Mouse (Mus musculus) embryonic facial prominence, embryonic 11.5 days (tissue): ENCODE data around the gene H2-Eb2. TPM values are rescaled to one million over a fixed set of nuclear protein-coding genes. Genes with fewer than 3 reads are reported as not detected.

ENCODE experiments used
- ATAC-seq: fragments of 200-750 bp; cut with Nextera tagmentation; replicated peaks from 2 replicates; pipeline ENCODE4 v1.8.0; 2017; ENCODE audit warnings: low read depth; ENCODE audit not compliant: insufficient number of reproducible peaks, low FRiP score, low TSS enrichment
- DNase-seq: peaks from one replicate; pipeline ENCODE4 v3.0.0-alpha.2; 2015; ENCODE audit warnings: low spot score
- H3K27ac ChIP-seq: fragments of 300-500 bp; sonication (generic); replicated peaks from 2 replicates; pipeline ENCODE4 v1.5.1; 2014; ENCODE audit warnings: mild to moderate bottlenecking, low read depth, low read length, control low read depth
- H3K27me3 ChIP-seq: fragments of 300-500 bp; sonication (generic); 2 replicates; pipeline ENCODE4 v1.6.1; 2014; ENCODE audit warnings: mild to moderate bottlenecking, low read length, moderate library complexity, mixed read lengths; ENCODE audit not compliant: control insufficient read depth, insufficient read depth
- H3K36me3 ChIP-seq: fragments of 300-500 bp; sonication (generic); replicated peaks from 2 replicates; pipeline ENCODE4 v1.6.1; 2014; ENCODE audit warnings: low read depth, mild to moderate bottlenecking, low read length, moderate library complexity, mixed read lengths; ENCODE audit not compliant: control insufficient read depth, insufficient read depth
- H3K4me1 ChIP-seq: fragments of 300-500 bp; sonication (generic); 2 replicates; pipeline ENCODE4 v1.6.1; 2014; ENCODE audit warnings: low read length, mixed read lengths; ENCODE audit not compliant: control insufficient read depth, insufficient read depth
- H3K4me2 ChIP-seq: fragments of 300-500 bp; sonication (generic); 2 replicates; pipeline ENCODE4 v1.6.1; 2014; ENCODE audit warnings: low read depth, mild to moderate bottlenecking, control low read depth, low read length, moderate library complexity
- H3K4me3 ChIP-seq: fragments of 300-500 bp; sonication (generic); 2 replicates; pipeline ENCODE4 v1.5.1; 2014; ENCODE audit warnings: low read depth, low read length, control low read depth
- H3K9ac ChIP-seq: fragments of 300-500 bp; sonication (generic); replicated peaks from 2 replicates; pipeline ENCODE4 v1.6.1; 2014; ENCODE audit warnings: mild to moderate bottlenecking, control low read depth, low read length
- H3K9me3 ChIP-seq: fragments of 300-500 bp; sonication (generic); replicated peaks from 2 replicates; pipeline ENCODE4 v1.6.1; 2016; ENCODE audit warnings: mild to moderate bottlenecking, low read length, inconsistent platforms, mixed read lengths; ENCODE audit not compliant: control insufficient read depth
- WGBS: fragments of 180-500 bp; shearing (Covaris S2); extraction: QIAGEN DNeasy Blood & Tissue Kit; methylation state at CpG from one replicate; pipeline ENCODE4 v1.1.7; 2014; 5-methylcytosine and 5-hydroxymethylcytosine counted together
- polyA plus RNA-seq: library from polyadenylated mRNA; unstranded; fragments of >200 nt; fragmentation: Nextera tagmentation; extraction: Ambion mirVana; gene quantifications from 2 replicates; pipeline ENCODE4 v1.2.1, GENCODE M21; 2014

H2-Eb2 gene
- polyA plus RNA-seq = not detected in 2 replicates

GRCm38 (mm10) chr17:34325436-34325835 lies at the start of gene H2-Eb2:
H2-Eb2 (plus strand) TSS chr17:34325665.
- DNase-seq = no peak
- H3K4me2 ChIP-seq = no peak within 1 kb of the TSS
- no peak within 1 kb of the TSS for H3K4me3 ChIP-seq
- no peak within 1 kb of the TSS for H3K27ac ChIP-seq
- no peak within 1 kb of the TSS for H3K9ac ChIP-seq
- ATAC-seq = no peak
- H3K9me3 ChIP-seq = no peaks in the 10 kb centered on the region
- WGBS = 47% methylated on average over 4 of the region's 4 CpGs
- no peaks in the 10 kb centered on the region for H3K36me3 ChIP-seq
- H3K4me1 ChIP-seq = no peaks in the 10 kb centered on the region
- H3K27me3 ChIP-seq = no peaks in the 10 kb centered on the region

- 72% methylated on average over 1 of the region's 1 CpGs for WGBS
Observed at GRCm38 (mm10) chr17:34280499-34281038, 44.9 kb upstream of the H2-Eb2 start.

GRCm38 (mm10) chr17:34281836-34282235 lies 43.6 kb upstream of the H2-Eb2 start:
- WGBS = 57% methylated on average over 1 of the region's 1 CpGs
- no peak for ATAC-seq
- H3K36me3 ChIP-seq = no peaks in the 10 kb centered on the region

More at GRCm38 (mm10) chr17:34280499-34281038, 44.9 kb upstream of the H2-Eb2 start:
- no peak overlapping the region for H3K4me2 ChIP-seq
- H3K9ac ChIP-seq = no peak overlapping the region
- H3K27ac ChIP-seq = no peak overlapping the region
- H3K27me3 ChIP-seq = no peaks in the 10 kb centered on the region
- ATAC-seq (peak; percentile 29; the same call in 1 of the 2 replicates), DNase-seq (no peak)
- H3K9me3 ChIP-seq = no peaks in the 10 kb centered on the region
- no peaks in the 10 kb centered on the region for H3K36me3 ChIP-seq
- H3K4me1 ChIP-seq = no peaks in the 10 kb centered on the region
- H3K4me3 ChIP-seq = no peak overlapping the region

GRCm38 (mm10) chr17:34285371-34285770 lies 40.1 kb upstream of the H2-Eb2 start:
- ATAC-seq (no peak), DNase-seq (no peak)
- Histone ChIP-seq H3K4me3 (no peak overlapping the region), H3K9ac (no peak overlapping the region), H3K27me3 (no peaks in the 10 kb centered on the region), H3K36me3 (no peaks in the 10 kb centered on the region), H3K4me1 (no peaks in the 10 kb centered on the region), H3K4me2 (no peak overlapping the region), H3K9me3 (no peaks in the 10 kb centered on the region), H3K27ac (no peak overlapping the region)
- 77% methylated on average over 4 of the region's 4 CpGs for WGBS

More at GRCm38 (mm10) chr17:34281836-34282235, 43.6 kb upstream of the H2-Eb2 start:
- Histone ChIP-seq H3K4me3 (no peak overlapping the region), H3K27me3 (no peaks in the 10 kb centered on the region), H3K9me3 (no peaks in the 10 kb centered on the region), H3K27ac (no peak overlapping the region), H3K4me1 (no peaks in the 10 kb centered on the region), H3K9ac (no peak overlapping the region), H3K4me2 (no peak overlapping the region)
- no peak for DNase-seq

- Histone ChIP-seq H3K4me2 (no peak overlapping the region), H3K27ac (no peak overlapping the region), H3K36me3 (no peaks in the 10 kb centered on the region), H3K27me3 (no peaks in the 10 kb centered on the region), H3K4me3 (no peak overlapping the region), H3K9me3 (no peaks in the 10 kb centered on the region), H3K4me1 (no peaks in the 10 kb centered on the region), H3K9ac (no peak overlapping the region)
- 42% methylated on average over 4 of the region's 4 CpGs for WGBS
- DNase-seq (peak; percentile 17), ATAC-seq (no peak)
Observed at GRCm38 (mm10) chr17:34285848-34286247, 39.6 kb upstream of the H2-Eb2 start.

- ATAC-seq (no peak), DNase-seq (no peak)
- H3K9ac ChIP-seq = no peak overlapping the region
- 72% methylated on average over 5 of the region's 5 CpGs for WGBS
- no peaks in the 10 kb centered on the region for H3K4me1 ChIP-seq
- H3K36me3 ChIP-seq = no peaks in the 10 kb centered on the region
- H3K4me2 ChIP-seq = no peak overlapping the region
- H3K27ac ChIP-seq = no peak overlapping the region
- H3K27me3 ChIP-seq = no peaks in the 10 kb centered on the region
- no peaks in the 10 kb centered on the region for H3K9me3 ChIP-seq
- no peak overlapping the region for H3K4me3 ChIP-seq
Observed at GRCm38 (mm10) chr17:34286501-34286900, 39.0 kb upstream of the H2-Eb2 start.

GRCm38 (mm10) chr17:34286999-34287398 lies 38.5 kb upstream of the H2-Eb2 start:
- H3K27me3 ChIP-seq = no peaks in the 10 kb centered on the region
- no peaks in the 10 kb centered on the region for H3K9me3 ChIP-seq
- H3K4me3 ChIP-seq = no peak overlapping the region
- DNase-seq (no peak), ATAC-seq (no peak)
- H3K36me3 ChIP-seq = no peaks in the 10 kb centered on the region
- no peak overlapping the region for H3K4me2 ChIP-seq
- H3K9ac ChIP-seq = no peak overlapping the region
- no peaks in the 10 kb centered on the region for H3K4me1 ChIP-seq
- 62% methylated on average over 6 of the region's 6 CpGs for WGBS
- H3K27ac ChIP-seq = no peak overlapping the region

GRCm38 (mm10) chr17:34287648-34288047 lies 37.8 kb upstream of the H2-Eb2 start, which contains the start of gene H2-Aa:
H2-Aa (minus strand) TSS chr17:34287823.
- no peak within 1 kb of the TSS for H3K9ac ChIP-seq
- ATAC-seq = no peak
- 15% methylated on average over 8 of the region's 8 CpGs for WGBS
- no peak within 1 kb of the TSS for H3K4me2 ChIP-seq
- H3K4me3 ChIP-seq = no peak within 1 kb of the TSS
- H3K4me1 ChIP-seq = no peaks in the 10 kb centered on the region
- no peaks in the 10 kb centered on the region for H3K36me3 ChIP-seq
- H3K27ac ChIP-seq = no peak within 1 kb of the TSS
- H3K9me3 ChIP-seq = no peaks in the 10 kb centered on the region
- DNase-seq = peak; percentile 78
- no peaks in the 10 kb centered on the region for H3K27me3 ChIP-seq
